Mouse (Mus musculus) spleen, postnatal 36 days (tissue): ENCODE measurements around the gene Gm14496.
"Not testable (repeated sequence)": the region's sequence is repeated elsewhere in the genome, so short reads cannot be mapped to it uniquely, and the experiment has no call there.

ENCODE experiments used
- DNase-seq, 2 experiments: peaks; one replicate each; pipeline ENCODE4 v3.0.0; 2022; ENCODE audit warnings: low spot score in 2 of 2, mixed read lengths in 1 of 2

Gene Gm14496

DNA sequence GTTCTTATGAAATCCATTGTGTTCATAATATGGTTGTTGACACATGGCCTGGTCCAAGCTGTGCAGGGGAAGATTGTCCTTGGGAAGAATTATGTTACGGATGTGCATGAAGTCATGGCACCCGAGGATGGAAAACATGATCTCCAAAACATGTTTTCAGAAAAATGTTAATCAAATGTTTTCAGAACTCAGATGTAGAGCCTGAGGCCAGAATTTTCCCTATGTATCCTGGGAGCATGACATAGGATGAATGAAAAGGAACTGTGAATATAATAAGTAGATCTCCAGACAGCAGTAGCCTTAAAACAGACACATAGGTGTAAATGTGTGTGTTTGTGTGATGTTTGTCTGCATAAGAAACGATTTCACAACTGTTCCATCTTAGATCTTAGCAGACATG, at the start of gene Gm14496:
Gene Gm14496 (plus strand): TSS at position 301 of the 400 bp plus-strand sequence.
- no peak for DNase-seq

- not testable (repeated sequence) for DNase-seq
Measured at GRCm38 (mm10) chr2:181952747-181953680, 37.9 kb upstream of the Gm14496 start.

DNA sequence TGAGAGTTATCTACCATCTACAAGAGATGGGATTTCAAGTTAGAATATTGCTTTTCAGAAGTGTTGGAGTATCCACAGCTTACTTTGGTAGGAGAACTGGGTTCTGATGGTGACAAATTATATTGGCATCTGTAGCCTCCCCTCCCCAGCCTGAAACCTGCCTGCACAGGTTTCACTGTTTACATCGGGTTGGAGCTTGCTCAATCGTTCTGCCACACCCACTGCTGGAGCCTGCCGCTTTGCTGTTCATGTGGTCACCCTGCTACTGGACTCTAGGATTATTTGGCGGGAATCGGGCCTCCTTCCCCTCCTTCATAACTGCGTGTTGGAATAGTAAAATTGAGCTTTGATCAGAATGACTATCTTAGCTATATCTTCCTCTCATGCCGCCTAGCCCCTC, 22.5 kb upstream of the Gm14496 start:
- DNase-seq: no peak

GRCm38 (mm10) chr2:181969187-181969586, 21.7 kb upstream of the Gm14496 start:
- DNase-seq: no peak

GRCm38 (mm10) chr2:181981969-181982368, 9.0 kb upstream of the Gm14496 start:
- DNase-seq: not testable (repeated sequence)
